Mouse (Mus musculus): ENCODE data around the gene Akr1a1. TPM values are rescaled to one million over a fixed set of nuclear protein-coding genes. Genes with fewer than 3 reads are reported as not detected.

The Akr1a1 gene
- polyA plus RNA-seq (2015; fragmentation: Nextera tagmentation; extraction: Ambion mirVana), result 817 and 840 TPM in 2 replicates

DNA sequence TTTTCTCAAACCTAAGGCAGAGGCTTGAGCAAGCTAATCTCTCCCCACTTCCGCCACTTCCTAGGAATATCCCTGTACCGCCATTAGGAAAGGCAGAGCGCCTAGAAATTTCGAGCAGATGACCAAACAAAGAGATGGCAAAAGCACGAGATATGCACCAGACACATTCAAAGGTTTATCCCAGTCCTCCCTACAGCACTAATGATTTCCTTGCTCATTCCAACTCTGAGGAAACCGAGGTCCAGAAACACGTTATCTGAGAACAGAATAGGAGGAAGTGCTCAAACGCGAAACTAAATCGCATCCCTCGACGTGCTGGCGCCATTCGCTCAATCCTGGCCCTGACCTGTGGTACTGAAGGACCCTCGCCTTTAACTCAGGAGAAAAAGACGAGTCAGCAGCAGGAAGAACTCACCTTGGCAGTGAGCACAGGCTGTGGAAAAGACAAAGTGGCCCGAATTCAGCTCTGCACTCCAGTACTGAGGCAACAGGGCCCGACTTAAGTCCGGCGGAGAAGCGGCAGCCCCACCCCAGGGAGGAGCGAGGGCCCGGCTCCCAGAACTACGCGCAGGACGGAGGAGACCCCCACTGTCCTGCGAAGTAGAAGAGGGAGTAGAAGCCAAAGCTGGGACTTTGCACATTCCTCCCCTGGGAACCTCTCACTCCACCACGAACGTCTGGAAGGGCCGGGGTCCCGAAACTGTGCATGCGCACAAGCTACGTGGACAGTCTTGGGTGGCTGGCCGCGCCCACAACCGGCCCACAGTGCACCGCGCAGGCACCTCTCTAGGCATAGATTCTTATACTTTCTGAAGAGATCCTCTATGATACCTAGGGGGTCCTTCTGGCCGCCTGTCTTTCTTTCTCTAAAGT, at the start of gene Akr1a1:
Gene Akr1a1 (minus strand): TSS at position 757 of the 873 bp plus-strand sequence.
- Histone ChIP-seq H3K4me1 (replicated peaks; ENCODE audit: control insufficient read depth, insufficient read depth, low read length) (peaks cover 16% of the 10 kb centered on the region), H3K27me3 (ENCODE audit: control insufficient read depth, insufficient read depth, low read depth, low read length) (no peaks in the 10 kb centered on the region), H3K4me3 (ENCODE audit: low read length) (peak within 1 kb of the TSS; percentile 95), H3K9ac (ENCODE audit: low read length) (peak within 1 kb of the TSS; percentile 98), H3K9me3 (ENCODE audit: control insufficient read depth, low read length) (no peaks in the 10 kb centered on the region), H3K36me3 (ENCODE audit: control insufficient read depth, insufficient read depth, low read length) (peaks cover 3% of the 10 kb centered on the region; the same call in 1 of the 2 replicates), H3K27ac (ENCODE audit: low read length) (peak within 1 kb of the TSS; percentile 93), H3K4me2 (ENCODE audit: low read depth, low read length) (peak within 1 kb of the TSS; percentile 88)
- under 1% methylated on average over 37 of the region's 39 CpGs for WGBS
- peak; percentile 100 for ATAC-seq (ENCODE audit: low read depth)

DNA sequence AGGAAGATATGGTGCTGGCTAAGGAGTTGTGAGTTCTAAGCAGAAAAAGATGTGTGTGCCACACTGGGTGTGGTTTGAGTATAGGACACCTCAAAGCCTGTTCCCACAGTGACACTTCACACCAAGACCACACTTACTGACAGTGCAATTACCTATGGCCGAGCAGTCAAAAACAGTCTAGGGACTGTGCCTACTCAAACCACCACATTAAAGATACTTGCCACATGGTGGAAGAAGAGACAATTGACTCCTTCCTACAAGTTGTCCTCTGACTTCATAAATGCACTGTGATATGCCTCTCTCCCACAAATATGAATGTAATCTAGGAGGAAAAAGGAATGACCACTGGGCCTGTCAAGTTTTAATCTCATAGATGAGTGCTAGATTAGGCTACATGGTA, 49.5 kb upstream of the Akr1a1 start:
- H3K9ac ChIP-seq (ENCODE audit: low read length), result no peak overlapping the region
- no peak for ATAC-seq (ENCODE audit: low read depth)
- no peaks in the 10 kb centered on the region for H3K9me3 ChIP-seq (ENCODE audit: control insufficient read depth, low read length)
- WGBS, result 85% methylated on average over 1 of the region's 1 CpGs
- H3K27ac ChIP-seq (ENCODE audit: low read length), result no peak overlapping the region
- no peaks in the 10 kb centered on the region for H3K4me1 ChIP-seq (replicated peaks; ENCODE audit: control insufficient read depth, insufficient read depth, low read length)
- H3K36me3 ChIP-seq (ENCODE audit: control insufficient read depth, insufficient read depth, low read length), result peaks cover 25% of the 10 kb centered on the region
- H3K4me2 ChIP-seq (ENCODE audit: low read depth, low read length), result no peak overlapping the region
- H3K4me3 ChIP-seq (ENCODE audit: low read length), result no peak overlapping the region
- no peaks in the 10 kb centered on the region for H3K27me3 ChIP-seq (ENCODE audit: control insufficient read depth, insufficient read depth, low read depth, low read length)

DNA sequence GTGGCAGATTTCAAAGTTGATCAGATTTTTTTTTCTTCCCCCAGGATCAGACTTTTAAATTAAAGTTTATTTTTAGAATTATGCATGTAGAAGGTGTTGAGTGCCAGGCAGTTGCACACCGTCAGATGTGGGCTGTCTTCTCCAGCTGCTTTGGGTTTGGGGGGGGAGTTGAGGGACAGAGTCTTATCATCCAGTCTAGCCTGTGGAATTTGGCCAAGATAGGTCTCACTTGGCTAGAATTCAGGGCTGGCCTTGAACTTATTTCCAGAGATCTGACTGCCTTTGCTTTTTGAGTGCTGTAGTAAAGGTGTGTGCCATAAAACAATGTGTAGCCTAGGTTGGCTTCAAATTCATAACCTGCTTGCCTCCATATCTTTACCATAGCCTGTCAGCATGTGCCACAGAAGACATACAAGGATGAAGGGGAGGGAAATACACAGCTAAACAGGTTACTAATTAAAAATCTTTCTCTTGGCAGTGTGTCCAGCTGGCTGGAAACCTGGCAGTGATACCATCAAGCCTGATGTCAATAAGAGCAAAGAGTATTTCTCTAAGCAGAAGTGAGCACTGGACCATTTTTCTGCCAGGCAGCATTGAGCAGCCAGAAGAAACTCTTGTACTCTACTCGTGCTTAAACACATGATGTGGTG, 47.3 kb upstream of the Akr1a1 start:
- Histone ChIP-seq H3K36me3 (ENCODE audit: control insufficient read depth, insufficient read depth, low read length) (peaks cover 37% of the 10 kb centered on the region), H3K27ac (ENCODE audit: low read length) (no peak overlapping the region), H3K4me3 (ENCODE audit: low read length) (no peak overlapping the region), H3K9me3 (ENCODE audit: control insufficient read depth, low read length) (no peaks in the 10 kb centered on the region), H3K4me2 (ENCODE audit: low read depth, low read length) (no peak overlapping the region), H3K9ac (ENCODE audit: low read length) (no peak overlapping the region), H3K4me1 (replicated peaks; ENCODE audit: control insufficient read depth, insufficient read depth, low read length) (no peaks in the 10 kb centered on the region), H3K27me3 (ENCODE audit: control insufficient read depth, insufficient read depth, low read depth, low read length) (no peaks in the 10 kb centered on the region)
- ATAC-seq (ENCODE audit: low read depth), result no peak
- WGBS, result 47% methylated on average over 2 of the region's 2 CpGs

DNA sequence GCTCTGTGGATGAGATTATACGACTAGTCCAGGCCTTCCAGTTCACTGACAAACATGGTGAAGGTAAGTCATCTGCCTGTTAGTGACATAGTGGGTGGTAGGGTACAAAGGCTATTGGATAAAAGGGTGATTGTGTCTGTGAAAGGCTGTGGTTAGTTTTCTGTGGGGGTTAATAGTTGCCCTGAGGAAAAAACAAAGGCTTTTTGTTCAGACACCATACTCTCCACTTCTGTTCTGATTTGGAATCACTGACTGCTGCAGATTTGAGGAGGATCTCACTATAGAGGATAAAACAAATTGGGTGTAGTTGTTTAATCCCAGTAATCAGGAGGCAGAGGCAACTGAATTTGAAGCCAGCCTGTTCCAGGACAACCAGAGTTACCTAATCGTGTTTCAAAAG, 42.3 kb upstream of the Akr1a1 start:
- no peak for ATAC-seq (ENCODE audit: low read depth)
- Histone ChIP-seq H3K27ac (ENCODE audit: low read length) (no peak overlapping the region), H3K4me3 (ENCODE audit: low read length) (no peak overlapping the region), H3K4me1 (replicated peaks; ENCODE audit: control insufficient read depth, insufficient read depth, low read length) (peaks cover 3% of the 10 kb centered on the region; the same call in 1 of the 2 replicates), H3K9ac (ENCODE audit: low read length) (no peak overlapping the region), H3K4me2 (ENCODE audit: low read depth, low read length) (no peak overlapping the region), H3K9me3 (ENCODE audit: control insufficient read depth, low read length) (no peaks in the 10 kb centered on the region), H3K27me3 (ENCODE audit: control insufficient read depth, insufficient read depth, low read depth, low read length) (no peaks in the 10 kb centered on the region), H3K36me3 (ENCODE audit: control insufficient read depth, insufficient read depth, low read length) (peaks cover 49% of the 10 kb centered on the region)
- 68% methylated on average over 2 of the region's 2 CpGs for WGBS

DNA sequence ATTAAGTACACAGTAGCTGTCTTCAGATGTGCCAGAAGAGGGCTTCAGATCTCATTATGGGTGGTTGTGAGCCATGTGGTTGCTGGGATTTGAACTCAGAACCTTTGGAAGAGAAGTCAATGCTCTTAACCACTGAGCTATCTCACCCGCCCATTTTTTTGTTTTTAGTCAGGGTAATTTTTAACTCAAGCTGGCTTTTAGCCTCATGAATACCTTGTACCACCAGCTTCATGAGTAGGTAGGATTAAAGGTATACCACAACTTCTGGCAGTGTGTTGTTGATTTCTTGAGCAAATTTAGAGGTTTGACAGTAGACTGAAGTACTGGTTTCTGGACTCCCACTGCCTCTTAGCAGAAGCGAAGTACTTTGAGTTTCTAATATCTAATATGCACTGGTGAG, 40.7 kb upstream of the Akr1a1 start:
- ATAC-seq (ENCODE audit: low read depth), result no peak
- H3K27ac ChIP-seq (ENCODE audit: low read length), result no peak overlapping the region

DNA sequence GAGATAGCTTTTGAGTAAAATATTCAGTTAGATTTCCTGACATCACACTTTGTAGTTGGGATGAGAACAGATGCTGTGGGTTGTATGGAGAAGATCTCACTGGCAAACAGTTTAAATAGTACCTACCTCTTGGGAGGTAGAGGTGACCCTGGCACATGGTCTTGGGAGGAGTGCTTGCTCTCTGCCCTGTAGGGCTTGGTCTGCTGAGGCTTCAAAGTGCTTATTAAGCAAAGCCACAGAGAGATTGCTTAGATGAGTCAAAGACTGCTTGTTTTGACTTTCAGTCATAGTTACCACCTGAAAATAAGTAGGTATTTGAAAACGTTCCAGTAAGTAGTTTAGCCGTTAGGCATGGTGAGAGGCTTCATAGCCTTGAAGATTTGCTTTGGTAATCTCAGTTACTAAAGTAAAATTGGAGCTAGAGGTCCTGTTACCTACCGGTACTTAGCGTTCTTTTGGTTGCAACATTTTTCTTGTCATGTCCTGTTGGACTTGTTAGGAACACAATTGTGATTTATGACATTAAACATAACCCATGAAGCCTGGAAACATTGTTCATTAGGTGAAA, 37.9 kb upstream of the Akr1a1 start:
- peaks cover 32% of the 10 kb centered on the region for H3K36me3 ChIP-seq (ENCODE audit: control insufficient read depth, insufficient read depth, low read length)
- no peak overlapping the region for H3K27ac ChIP-seq (ENCODE audit: low read length)
- ATAC-seq (ENCODE audit: low read depth), result no peak
- H3K4me3 ChIP-seq (ENCODE audit: low read length), result no peak overlapping the region
- H3K4me2 ChIP-seq (ENCODE audit: low read depth, low read length), result no peak overlapping the region
- peaks cover 17% of the 10 kb centered on the region for H3K4me1 ChIP-seq (replicated peaks; ENCODE audit: control insufficient read depth, insufficient read depth, low read length)
- WGBS, result 86% methylated on average over 4 of the region's 4 CpGs
- no peaks in the 10 kb centered on the region for H3K9me3 ChIP-seq (ENCODE audit: control insufficient read depth, low read length)
- H3K27me3 ChIP-seq (ENCODE audit: control insufficient read depth, insufficient read depth, low read depth, low read length), result no peaks in the 10 kb centered on the region
- H3K9ac ChIP-seq (ENCODE audit: low read length), result no peak overlapping the region

More for the DNA sequence above, 40.7 kb upstream of the Akr1a1 start:
- H3K9me3 ChIP-seq (ENCODE audit: control insufficient read depth, low read length), result no peaks in the 10 kb centered on the region
- H3K4me1 ChIP-seq (replicated peaks; ENCODE audit: control insufficient read depth, insufficient read depth, low read length), result peaks cover 8% of the 10 kb centered on the region
- WGBS, result 83% methylated on average over 2 of the region's 2 CpGs
- H3K4me2 ChIP-seq (ENCODE audit: low read depth, low read length), result no peak overlapping the region
- no peaks in the 10 kb centered on the region for H3K27me3 ChIP-seq (ENCODE audit: control insufficient read depth, insufficient read depth, low read depth, low read length)
- H3K36me3 ChIP-seq (ENCODE audit: control insufficient read depth, insufficient read depth, low read length), result peaks cover 49% of the 10 kb centered on the region
- no peak overlapping the region for H3K4me3 ChIP-seq (ENCODE audit: low read length)
- H3K9ac ChIP-seq (ENCODE audit: low read length), result no peak overlapping the region

DNA sequence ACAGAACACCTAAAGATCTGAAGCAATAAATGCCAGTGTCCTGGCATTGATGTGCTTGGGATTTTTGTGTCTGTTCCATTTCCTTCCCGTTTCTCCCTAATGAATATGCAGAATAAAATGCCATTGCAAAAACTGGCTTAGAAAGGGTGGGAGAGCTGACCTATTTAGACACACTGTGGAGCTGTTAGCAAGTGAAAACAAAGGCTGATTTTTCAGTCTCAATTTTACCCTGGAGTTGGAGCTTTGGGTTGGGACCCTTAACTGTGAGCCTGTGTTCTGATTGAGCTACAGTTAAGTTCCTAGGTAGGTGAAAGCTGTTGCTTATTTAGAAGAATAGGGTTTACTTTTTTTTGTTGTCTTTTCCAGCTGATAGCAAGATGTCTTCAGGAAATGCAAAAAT, 35.6 kb upstream of the Akr1a1 start:
- peaks cover 17% of the 10 kb centered on the region for H3K4me1 ChIP-seq (replicated peaks; ENCODE audit: control insufficient read depth, insufficient read depth, low read length)
- no peak for ATAC-seq (ENCODE audit: low read depth)
- 21% methylated on average over 1 of the region's 1 CpGs for WGBS
- no peak overlapping the region for H3K27ac ChIP-seq (ENCODE audit: low read length)
- H3K36me3 ChIP-seq (ENCODE audit: control insufficient read depth, insufficient read depth, low read length), result peaks cover 20% of the 10 kb centered on the region
- H3K9ac ChIP-seq (ENCODE audit: low read length), result peak overlapping the region; percentile 87
- peak overlapping the region; percentile 80 for H3K4me3 ChIP-seq (ENCODE audit: low read length)
- H3K27me3 ChIP-seq (ENCODE audit: control insufficient read depth, insufficient read depth, low read depth, low read length), result no peaks in the 10 kb centered on the region
- peak overlapping the region; percentile 78 for H3K4me2 ChIP-seq (ENCODE audit: low read depth, low read length)
- no peaks in the 10 kb centered on the region for H3K9me3 ChIP-seq (ENCODE audit: control insufficient read depth, low read length)

DNA sequence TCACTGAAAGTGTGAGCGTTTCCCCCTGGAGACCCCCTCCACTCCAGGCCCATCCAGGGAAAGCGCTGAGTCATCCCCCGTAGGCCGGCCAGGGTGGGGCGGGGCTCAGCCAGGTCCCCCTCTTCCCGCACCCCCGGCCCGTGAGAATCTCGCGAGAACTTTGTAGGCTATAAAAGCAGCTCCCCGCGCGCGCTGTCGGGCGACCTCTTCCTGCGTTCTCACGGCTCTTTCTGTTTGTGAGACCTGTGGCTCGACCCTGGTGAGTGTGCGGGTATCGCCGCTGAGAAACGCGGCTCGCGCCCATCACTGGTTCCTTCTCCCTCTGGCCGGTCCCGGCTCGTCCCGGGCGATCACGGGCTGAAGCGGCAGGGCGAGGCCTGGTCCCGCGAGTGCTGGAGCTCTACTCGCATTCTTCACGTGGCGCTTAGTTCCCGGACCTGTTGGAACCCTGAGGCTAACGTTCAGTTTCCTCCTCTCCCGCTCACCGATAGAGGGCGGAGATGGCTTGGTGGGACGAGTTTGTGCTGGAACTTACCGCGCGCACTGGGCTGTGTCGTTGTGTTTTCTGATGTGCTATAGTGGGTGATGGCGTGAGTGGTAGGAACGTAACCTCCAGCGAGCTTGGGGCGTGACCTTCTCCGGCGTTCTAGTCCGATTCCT, 34.1 kb upstream of the Akr1a1 start, which contains the start of gene Prdx1:
Gene Prdx1 (plus strand): TSS at position 143 of the 660 bp plus-strand sequence.
- Histone ChIP-seq H3K4me1 (replicated peaks; ENCODE audit: control insufficient read depth, insufficient read depth, low read length) (peaks cover 14% of the 10 kb centered on the region), H3K27ac (ENCODE audit: low read length) (peak within 1 kb of the TSS; percentile 98), H3K27me3 (ENCODE audit: control insufficient read depth, insufficient read depth, low read depth, low read length) (no peaks in the 10 kb centered on the region), H3K9me3 (ENCODE audit: control insufficient read depth, low read length) (no peaks in the 10 kb centered on the region), H3K4me2 (ENCODE audit: low read depth, low read length) (peak within 1 kb of the TSS; percentile 78), H3K9ac (ENCODE audit: low read length) (peak within 1 kb of the TSS; percentile 87), H3K36me3 (ENCODE audit: control insufficient read depth, insufficient read depth, low read length) (peaks cover 18% of the 10 kb centered on the region), H3K4me3 (ENCODE audit: low read length) (peak within 1 kb of the TSS; percentile 80)
- ATAC-seq (ENCODE audit: low read depth), result peak; percentile 97
- WGBS, result under 1% methylated on average over 56 of the region's 56 CpGs

Measured in lung, embryonic 16.5 days (tissue).